Mouse (Mus musculus): Measurements from ENCODE around the gene Arhgef2. TPM values are rescaled to one million over a fixed set of nuclear protein-coding genes. Genes with fewer than 3 reads are reported as not detected.
A peak's percentile ranks its signal among the peaks of the same experiment; 100 is the strongest.

Gene Arhgef2
- polyA plus RNA-seq, 1 experiment = 361 TPM

- H3K4me2 ChIP-seq (ENCODE audit: low read depth) = peak overlapping the region; percentile 96
- peaks cover 32% of the 10 kb centered on the region for H3K36me3 ChIP-seq (ENCODE audit: control insufficient read depth, insufficient read depth)
- H3K4me3 ChIP-seq = peak overlapping the region; percentile 94
- peaks cover 88% of the 10 kb centered on the region for H3K79me2 ChIP-seq (ENCODE audit: control insufficient read depth, insufficient read depth)
- H3K27me3 ChIP-seq (ENCODE audit: control insufficient read depth, insufficient read depth, insufficient read length) = no peaks in the 10 kb centered on the region
- no peak for TF ChIP-seq POLR2A (IDR thresholded peaks at IDR 0.05; ENCODE audit: insufficient read length, low read depth)
- no peak for TF ChIP-seq REST (IDR thresholded peaks at IDR 0.05; ENCODE audit: insufficient read depth, insufficient read length)
- TF ChIP-seq MAX (IDR thresholded peaks at IDR 0.05; ENCODE audit: low read depth) = no peak
- no peak for TF ChIP-seq MYOD1 (IDR thresholded peaks at IDR 0.05; ENCODE audit: control insufficient read depth in 1 of 3, insufficient read length in 2 of 3, low read depth in 2 of 3)
- TF ChIP-seq E2F4 (IDR thresholded peaks at IDR 0.05; ENCODE audit: insufficient read depth) = no peak
- TF ChIP-seq SRF (IDR thresholded peaks at IDR 0.05; ENCODE audit: control insufficient read depth, insufficient read length, low read depth) = no peak
- no peak for TF ChIP-seq CEBPB (IDR thresholded peaks at IDR 0.05; ENCODE audit: insufficient read depth, poor library complexity, severe bottlenecking)
- TF ChIP-seq TCF3 (IDR thresholded peaks at IDR 0.05; ENCODE audit: insufficient read length, low read depth) = no peak
- no peak for TF ChIP-seq POLR2AphosphoS2 (IDR thresholded peaks at IDR 0.05; ENCODE audit: insufficient read length, low read depth)
- no peak for TF ChIP-seq USF1 (IDR thresholded peaks at IDR 0.05; ENCODE audit: low read depth)
- no peak for TF ChIP-seq TCF12 (IDR thresholded peaks at IDR 0.05; ENCODE audit: insufficient read depth, poor library complexity, severe bottlenecking)
- TF ChIP-seq MYOG (IDR thresholded peaks at IDR 0.05; ENCODE audit: control insufficient read depth in 1 of 3, insufficient read depth in 1 of 3, insufficient read length in 2 of 3, low read depth in 2 of 3) = no peak
- H3ac ChIP-seq (ENCODE audit: control insufficient read depth, insufficient read length) = peak overlapping the region; percentile 12
Observed at GRCm38 (mm10) chr3:88625531-88625930, 19.8 kb downstream of the Arhgef2 start.

- no peaks in the 10 kb centered on the region for H3K27me3 ChIP-seq (ENCODE audit: control insufficient read depth, insufficient read depth, insufficient read length)
- H3K4me3 ChIP-seq = peak overlapping the region; percentile 94
- peak overlapping the region; percentile 12 for H3ac ChIP-seq (ENCODE audit: control insufficient read depth, insufficient read length)
- no peak for TF ChIP-seq MYOD1 (IDR thresholded peaks at IDR 0.05; ENCODE audit: control insufficient read depth in 1 of 3, insufficient read length in 2 of 3, low read depth in 2 of 3)
- peak; percentile 59 for TF ChIP-seq POLR2A (IDR thresholded peaks at IDR 0.05; ENCODE audit: insufficient read length, low read depth)
- no peak for TF ChIP-seq POLR2AphosphoS2 (IDR thresholded peaks at IDR 0.05; ENCODE audit: insufficient read length, low read depth)
- peaks cover 91% of the 10 kb centered on the region for H3K79me2 ChIP-seq (ENCODE audit: control insufficient read depth, insufficient read depth)
- H3K4me2 ChIP-seq (ENCODE audit: low read depth) = peak overlapping the region; percentile 96
- peaks cover 39% of the 10 kb centered on the region for H3K36me3 ChIP-seq (ENCODE audit: control insufficient read depth, insufficient read depth)
Observed at GRCm38 (mm10) chr3:88626316-88626715, 20.6 kb downstream of the Arhgef2 start.

- TF ChIP-seq MYOG (IDR thresholded peaks at IDR 0.05; ENCODE audit: control insufficient read depth in 1 of 3, insufficient read depth in 1 of 3, insufficient read length in 2 of 3, low read depth in 2 of 3) (no peak), REST (IDR thresholded peaks at IDR 0.05; ENCODE audit: insufficient read depth, insufficient read length) (no peak), MYOD1 (IDR thresholded peaks at IDR 0.05; ENCODE audit: control insufficient read depth in 1 of 3, insufficient read length in 2 of 3, low read depth in 2 of 3) (no peak), TCF3 (IDR thresholded peaks at IDR 0.05; ENCODE audit: insufficient read length, low read depth) (no peak), USF1 (IDR thresholded peaks at IDR 0.05; ENCODE audit: low read depth) (no peak), SRF (IDR thresholded peaks at IDR 0.05; ENCODE audit: control insufficient read depth, insufficient read length, low read depth) (no peak), MAX (IDR thresholded peaks at IDR 0.05; ENCODE audit: low read depth) (no peak), CEBPB (IDR thresholded peaks at IDR 0.05; ENCODE audit: insufficient read depth, poor library complexity, severe bottlenecking) (no peak), TCF12 (IDR thresholded peaks at IDR 0.05; ENCODE audit: insufficient read depth, poor library complexity, severe bottlenecking) (no peak), POLR2A (IDR thresholded peaks at IDR 0.05; ENCODE audit: insufficient read length, low read depth) (peak; percentile 49), POLR2AphosphoS2 (IDR thresholded peaks at IDR 0.05; ENCODE audit: insufficient read length, low read depth) (peak; percentile 87), E2F4 (IDR thresholded peaks at IDR 0.05; ENCODE audit: insufficient read depth) (no peak)
- H3K27me3 ChIP-seq (ENCODE audit: control insufficient read depth, insufficient read depth, insufficient read length) = no peaks in the 10 kb centered on the region
- peaks cover 38% of the 10 kb centered on the region for H3K36me3 ChIP-seq (ENCODE audit: control insufficient read depth, insufficient read depth)
- no peak overlapping the region for H3ac ChIP-seq (ENCODE audit: control insufficient read depth, insufficient read length)
- peaks cover 91% of the 10 kb centered on the region for H3K79me2 ChIP-seq (ENCODE audit: control insufficient read depth, insufficient read depth)
- peak overlapping the region; percentile 94 for H3K4me3 ChIP-seq
- H3K4me2 ChIP-seq (ENCODE audit: low read depth) = peak overlapping the region; percentile 96
Observed at GRCm38 (mm10) chr3:88627114-88627513, 21.3 kb downstream of the Arhgef2 start.

GRCm38 (mm10) chr3:88627535-88627934 lies 21.8 kb downstream of the Arhgef2 start:
- peaks cover 37% of the 10 kb centered on the region for H3K36me3 ChIP-seq (ENCODE audit: control insufficient read depth, insufficient read depth)
- TF ChIP-seq SRF (IDR thresholded peaks at IDR 0.05; ENCODE audit: control insufficient read depth, insufficient read length, low read depth) (no peak), MAX (IDR thresholded peaks at IDR 0.05; ENCODE audit: low read depth) (no peak), TCF12 (IDR thresholded peaks at IDR 0.05; ENCODE audit: insufficient read depth, poor library complexity, severe bottlenecking) (no peak), POLR2AphosphoS2 (IDR thresholded peaks at IDR 0.05; ENCODE audit: insufficient read length, low read depth) (peak; percentile 58), CEBPB (IDR thresholded peaks at IDR 0.05; ENCODE audit: insufficient read depth, poor library complexity, severe bottlenecking) (no peak), MYOD1 (IDR thresholded peaks at IDR 0.05; ENCODE audit: control insufficient read depth in 1 of 3, insufficient read length in 2 of 3, low read depth in 2 of 3) (no peak), E2F4 (IDR thresholded peaks at IDR 0.05; ENCODE audit: insufficient read depth) (no peak), MYOG (IDR thresholded peaks at IDR 0.05; ENCODE audit: control insufficient read depth in 1 of 3, insufficient read depth in 1 of 3, insufficient read length in 2 of 3, low read depth in 2 of 3) (no peak), TCF3 (IDR thresholded peaks at IDR 0.05; ENCODE audit: insufficient read length, low read depth) (no peak), REST (IDR thresholded peaks at IDR 0.05; ENCODE audit: insufficient read depth, insufficient read length) (no peak), POLR2A (IDR thresholded peaks at IDR 0.05; ENCODE audit: insufficient read length, low read depth) (peak; percentile 36), USF1 (IDR thresholded peaks at IDR 0.05; ENCODE audit: low read depth) (no peak)
- H3K79me2 ChIP-seq (ENCODE audit: control insufficient read depth, insufficient read depth) = peaks cover 91% of the 10 kb centered on the region
- no peaks in the 10 kb centered on the region for H3K27me3 ChIP-seq (ENCODE audit: control insufficient read depth, insufficient read depth, insufficient read length)
- H3ac ChIP-seq (ENCODE audit: control insufficient read depth, insufficient read length) = no peak overlapping the region
- H3K4me3 ChIP-seq = no peak overlapping the region
- H3K4me2 ChIP-seq (ENCODE audit: low read depth) = peak overlapping the region; percentile 96

- no peak for TF ChIP-seq MAX (IDR thresholded peaks at IDR 0.05; ENCODE audit: low read depth)
- TF ChIP-seq MYOG (IDR thresholded peaks at IDR 0.05; ENCODE audit: control insufficient read depth in 1 of 3, insufficient read depth in 1 of 3, insufficient read length in 2 of 3, low read depth in 2 of 3) = no peak
- no peak for TF ChIP-seq E2F4 (IDR thresholded peaks at IDR 0.05; ENCODE audit: insufficient read depth)
- TF ChIP-seq POLR2AphosphoS2 (IDR thresholded peaks at IDR 0.05; ENCODE audit: insufficient read length, low read depth) = no peak
- no peak for TF ChIP-seq CEBPB (IDR thresholded peaks at IDR 0.05; ENCODE audit: insufficient read depth, poor library complexity, severe bottlenecking)
- TF ChIP-seq USF1 (IDR thresholded peaks at IDR 0.05; ENCODE audit: low read depth) = no peak
- no peak for TF ChIP-seq MYOD1 (IDR thresholded peaks at IDR 0.05; ENCODE audit: control insufficient read depth in 1 of 3, insufficient read length in 2 of 3, low read depth in 2 of 3)
- no peak for TF ChIP-seq SRF (IDR thresholded peaks at IDR 0.05; ENCODE audit: control insufficient read depth, insufficient read length, low read depth)
- TF ChIP-seq TCF12 (IDR thresholded peaks at IDR 0.05; ENCODE audit: insufficient read depth, poor library complexity, severe bottlenecking) = no peak
- TF ChIP-seq TCF3 (IDR thresholded peaks at IDR 0.05; ENCODE audit: insufficient read length, low read depth) = no peak
- no peak for TF ChIP-seq POLR2A (IDR thresholded peaks at IDR 0.05; ENCODE audit: insufficient read length, low read depth)
- no peak for TF ChIP-seq REST (IDR thresholded peaks at IDR 0.05; ENCODE audit: insufficient read depth, insufficient read length)
- H3K36me3 ChIP-seq (ENCODE audit: control insufficient read depth, insufficient read depth) = peaks cover 49% of the 10 kb centered on the region
- no peak overlapping the region for H3K4me3 ChIP-seq
- peak overlapping the region; percentile 96 for H3K4me2 ChIP-seq (ENCODE audit: low read depth)
- H3K27me3 ChIP-seq (ENCODE audit: control insufficient read depth, insufficient read depth, insufficient read length) = no peaks in the 10 kb centered on the region
- H3K79me2 ChIP-seq (ENCODE audit: control insufficient read depth, insufficient read depth) = peaks cover 91% of the 10 kb centered on the region
- no peak overlapping the region for H3ac ChIP-seq (ENCODE audit: control insufficient read depth, insufficient read length)
Observed at GRCm38 (mm10) chr3:88628766-88629165, 23.0 kb downstream of the Arhgef2 start.
